Mouse (Mus musculus) neural tube, embryonic 11.5 days (tissue): Measurements from ENCODE around the gene Grap2. TPM values are rescaled to one million over a fixed set of nuclear protein-coding genes. Genes with fewer than 3 reads are reported as not detected.
A peak's percentile ranks its signal among the peaks of the same experiment; 100 is the strongest.

Experiments
- ATAC-seq: fragments of 200-750 bp; cut with Nextera tagmentation; 2 replicates; pipeline ENCODE4 v1.8.0; 2017; ENCODE audit warnings: moderate number of reproducible peaks, mild to moderate bottlenecking, moderate TSS enrichment, moderate library complexity; ENCODE audit not compliant: insufficient read depth, low FRiP score, low TSS enrichment
- DNase-seq: peaks from one replicate; pipeline ENCODE4 v3.0.0-alpha.2; 2015; ENCODE audit warnings: low spot score
- H3K27ac ChIP-seq: fragments of 300-500 bp; sonication (generic); 2 replicates; pipeline ENCODE4 v1.5.1; 2014; ENCODE audit warnings: low read depth, mild to moderate bottlenecking, low read length
- H3K27me3 ChIP-seq: fragments of 300-500 bp; sonication (generic); 2 replicates; pipeline ENCODE4 v1.6.1; 2014; ENCODE audit warnings: mild to moderate bottlenecking, low read length, mixed read lengths; ENCODE audit not compliant: control insufficient read depth, insufficient read depth
- H3K36me3 ChIP-seq: fragments of 300-500 bp; sonication (generic); 2 replicates; pipeline ENCODE4 v1.6.1; 2014; ENCODE audit warnings: mild to moderate bottlenecking, low read length, moderate library complexity, mixed read lengths; ENCODE audit not compliant: control insufficient read depth, insufficient read depth
- H3K4me1 ChIP-seq: fragments of 300-500 bp; sonication (generic); 2 replicates; pipeline ENCODE4 v1.6.1; 2014; ENCODE audit warnings: low read length, mixed read lengths; ENCODE audit not compliant: control insufficient read depth, insufficient read depth
- H3K4me2 ChIP-seq: fragments of 300-500 bp; sonication (generic); 2 replicates; pipeline ENCODE4 v1.6.1; 2014; ENCODE audit warnings: low read depth, mild to moderate bottlenecking, moderate library complexity
- H3K4me3 ChIP-seq: fragments of 300-500 bp; sonication (generic); 2 replicates; pipeline ENCODE4 v1.5.1; 2014; ENCODE audit warnings: low read depth, low read length
- H3K9ac ChIP-seq: fragments of 300-500 bp; sonication (generic); 2 replicates; pipeline ENCODE4 v1.6.1; 2014; ENCODE audit warnings: mild to moderate bottlenecking, low read length
- H3K9me3 ChIP-seq: fragments of 300-500 bp; sonication (generic); 2 replicates; pipeline ENCODE4 v1.6.1; 2016; ENCODE audit warnings: low read length; ENCODE audit not compliant: control insufficient read depth
- WGBS: fragments of 180-500 bp; shearing (Covaris S2); extraction: QIAGEN DNeasy Blood & Tissue Kit; methylation state at CpG from one replicate; pipeline ENCODE4 v1.1.7; 2014; 5-methylcytosine and 5-hydroxymethylcytosine counted together
- polyA plus RNA-seq: library from polyadenylated mRNA; unstranded; fragments of >200 nt; fragmentation: Nextera tagmentation; extraction: Ambion mirVana; gene quantifications from 2 replicates; pipeline ENCODE4 v1.2.1, GENCODE M21; 2014

Gene Grap2
- polyA plus RNA-seq, 1 experiment from 2014 or later = 4.3 TPM

GRCm38 (mm10) chr15:80648977-80649606, 76.7 kb downstream of the Grap2 start:
- no peak overlapping the region for H3K27ac ChIP-seq

GRCm38 (mm10) chr15:80650412-80650811, 78.0 kb downstream of the Grap2 start:
- H3K4me2 ChIP-seq = no peak overlapping the region
- H3K36me3 ChIP-seq = no peaks in the 10 kb centered on the region
- no peaks in the 10 kb centered on the region for H3K27me3 ChIP-seq
- no peaks in the 10 kb centered on the region for H3K9me3 ChIP-seq
- 85% methylated on average over 2 of the region's 2 CpGs for WGBS
- ATAC-seq (no peak), DNase-seq (no peak)
- H3K4me1 ChIP-seq = no peaks in the 10 kb centered on the region
- H3K4me3 ChIP-seq = no peak overlapping the region
- no peak overlapping the region for H3K9ac ChIP-seq
- H3K27ac ChIP-seq = no peak overlapping the region

More at GRCm38 (mm10) chr15:80648977-80649606, 76.7 kb downstream of the Grap2 start:
- Histone ChIP-seq H3K27me3 (no peaks in the 10 kb centered on the region), H3K4me3 (no peak overlapping the region), H3K9ac (no peak overlapping the region), H3K4me1 (no peaks in the 10 kb centered on the region), H3K36me3 (no peaks in the 10 kb centered on the region), H3K9me3 (no peaks in the 10 kb centered on the region), H3K4me2 (no peak overlapping the region)
- no peak for ATAC-seq
- 84% methylated on average over 15 of the region's 15 CpGs for WGBS
- no peak for DNase-seq

- no peak overlapping the region for H3K4me3 ChIP-seq
- DNase-seq (no peak), ATAC-seq (no peak)
- no peak overlapping the region for H3K9ac ChIP-seq
- H3K27ac ChIP-seq = no peak overlapping the region
- no peak overlapping the region for H3K4me2 ChIP-seq
- H3K27me3 ChIP-seq = no peaks in the 10 kb centered on the region
- H3K36me3 ChIP-seq = no peaks in the 10 kb centered on the region
- WGBS = 75% methylated on average over 8 of the region's 8 CpGs
- no peaks in the 10 kb centered on the region for H3K4me1 ChIP-seq
- no peaks in the 10 kb centered on the region for H3K9me3 ChIP-seq
Measured at GRCm38 (mm10) chr15:80653865-80654264, 81.5 kb downstream of the Grap2 start.

- DNase-seq (no peak), ATAC-seq (no peak)
- WGBS = 73% methylated on average over 6 of the region's 6 CpGs
- Histone ChIP-seq H3K4me3 (no peak overlapping the region), H3K4me2 (no peak overlapping the region), H3K4me1 (no peaks in the 10 kb centered on the region), H3K9me3 (no peaks in the 10 kb centered on the region), H3K36me3 (no peaks in the 10 kb centered on the region), H3K27me3 (no peaks in the 10 kb centered on the region), H3K9ac (no peak overlapping the region), H3K27ac (no peak overlapping the region)
Measured at GRCm38 (mm10) chr15:80658815-80659471, 86.5 kb downstream of the Grap2 start.

- Histone ChIP-seq H3K27me3 (no peaks in the 10 kb centered on the region), H3K4me2 (no peak overlapping the region), H3K4me1 (no peaks in the 10 kb centered on the region), H3K4me3 (no peak overlapping the region), H3K9ac (no peak overlapping the region), H3K9me3 (no peaks in the 10 kb centered on the region), H3K36me3 (no peaks in the 10 kb centered on the region), H3K27ac (no peak overlapping the region)
- no peak for DNase-seq
- 75% methylated on average over 4 of the region's 4 CpGs for WGBS
- no peak for ATAC-seq
Measured at GRCm38 (mm10) chr15:80660963-80661362, 88.6 kb downstream of the Grap2 start.

GRCm38 (mm10) chr15:80664444-80664843, 92.0 kb downstream of the Grap2 start:
- WGBS = 69% methylated on average over 4 of the region's 4 CpGs

GRCm38 (mm10) chr15:80671295-80672252, 99.2 kb downstream of the Grap2 start, which contains the start of gene Fam83f:
TSS of gene Fam83f (plus strand) at chr15:80671847.
- Histone ChIP-seq H3K27me3 (peaks cover 23% of the 10 kb centered on the region), H3K36me3 (no peaks in the 10 kb centered on the region), H3K4me1 (peaks cover 4% of the 10 kb centered on the region; the same call in 1 of the 2 replicates), H3K9me3 (no peaks in the 10 kb centered on the region), H3K4me3 (peak within 1 kb of the TSS; percentile 32), H3K4me2 (peak within 1 kb of the TSS; percentile 64), H3K9ac (peak within 1 kb of the TSS; percentile 44), H3K27ac (no peak within 1 kb of the TSS)
- no peak; the same call in 1 of the 2 replicates for ATAC-seq
- peak; percentile 51 for DNase-seq
- 3% methylated on average over 81 of the region's 85 CpGs for WGBS

More at GRCm38 (mm10) chr15:80664444-80664843, 92.0 kb downstream of the Grap2 start:
- H3K27me3 ChIP-seq = no peaks in the 10 kb centered on the region
- no peak overlapping the region for H3K9ac ChIP-seq
- no peak for ATAC-seq
- no peaks in the 10 kb centered on the region for H3K9me3 ChIP-seq
- no peak for DNase-seq
- no peaks in the 10 kb centered on the region for H3K36me3 ChIP-seq
- no peaks in the 10 kb centered on the region for H3K4me1 ChIP-seq
- H3K4me3 ChIP-seq = no peak overlapping the region
- H3K4me2 ChIP-seq = no peak overlapping the region
- H3K27ac ChIP-seq = no peak overlapping the region

GRCm38 (mm10) chr15:80672810-80673209, 100.4 kb downstream of the Grap2 start:
- WGBS = 64% methylated on average over 2 of the region's 2 CpGs
- Histone ChIP-seq H3K4me1 (peaks cover 4% of the 10 kb centered on the region; the same call in 1 of the 2 replicates), H3K4me3 (no peak overlapping the region), H3K9me3 (no peaks in the 10 kb centered on the region), H3K9ac (no peak overlapping the region), H3K36me3 (no peaks in the 10 kb centered on the region), H3K27me3 (peaks cover 23% of the 10 kb centered on the region), H3K27ac (no peak overlapping the region), H3K4me2 (no peak overlapping the region)
- ATAC-seq (no peak), DNase-seq (no peak)
